Mouse (Mus musculus) ES-E14 (cell line): Measurements from ENCODE around the gene Ifit3. TPM values are rescaled to one million over a fixed set of nuclear protein-coding genes. Genes with fewer than 3 reads are reported as not detected.
"Not testable (repeated sequence)": the region's sequence is repeated elsewhere in the genome, so short reads cannot be mapped to it uniquely, and the experiment has no call there.

Experiments
- DNase-seq: peaks from one replicate; pipeline ENCODE4 v3.0.0-alpha.2; 2013; ENCODE audit warnings: low read depth, low spot score
- H3K27ac ChIP-seq: 2 replicates; pipeline ENCODE4 v1.5.1; 2012; ENCODE audit warnings: low read depth, mild to moderate bottlenecking, low read length, moderate library complexity, mixed read lengths; ENCODE audit not compliant: poor library complexity, insufficient read depth, severe bottlenecking
- H3K36me3 ChIP-seq: 2 replicates; pipeline ENCODE4 v1.6.1; 2012; ENCODE audit warnings: mild to moderate bottlenecking, low read length, moderate library complexity, mixed read lengths; ENCODE audit not compliant: control insufficient read depth, poor library complexity, insufficient read depth, severe bottlenecking
- H3K4me1 ChIP-seq, 2 experiments: fragments of 150-350 bp in 1 of 2; sonication (generic) in 1 of 2; 2 replicates each; pipeline ENCODE4 v1.6.1; 2012; ENCODE audit warnings: low read length in 2 of 2, mild to moderate bottlenecking in 1 of 2, mixed read lengths in 1 of 2; ENCODE audit not compliant: control insufficient read depth in 2 of 2, insufficient read depth in 2 of 2, poor library complexity in 1 of 2
- H3K4me3 ChIP-seq, 2 experiments: fragments of 150-350 bp in 1 of 2; sonication (generic) in 1 of 2; 2 replicates each; pipeline ENCODE4 v1.5.1; 2012; ENCODE audit warnings: low read length in 2 of 2, low read depth in 1 of 2, mild to moderate bottlenecking in 1 of 2, mixed read lengths in 1 of 2; ENCODE audit not compliant: insufficient read depth in 1 of 2, poor library complexity in 1 of 2, severe bottlenecking in 1 of 2
- H3K9ac ChIP-seq: 2 replicates; pipeline ENCODE4 v1.6.1; 2012; ENCODE audit warnings: low read depth, mild to moderate bottlenecking, low read length, mixed read lengths; ENCODE audit not compliant: poor library complexity, insufficient read depth, severe bottlenecking
- H3K9me3 ChIP-seq: fragments of 150-350 bp; sonication (generic); 2 replicates; pipeline ENCODE4 v1.6.1; 2012; ENCODE audit warnings: low read depth, mild to moderate bottlenecking, low read length; ENCODE audit not compliant: control insufficient read depth, insufficient read depth
- CHD2 ChIP-seq: IDR thresholded peaks from 2 replicates; pipeline ENCODE4 v1.6.1; 2014; ENCODE audit warnings: mild to moderate bottlenecking, low read depth, low read length, inconsistent platforms
- HCFC1 ChIP-seq: IDR thresholded peaks from 2 replicates; pipeline ENCODE4 v1.6.1; 2012; ENCODE audit warnings: low read length, inconsistent platforms, borderline replicate concordance; ENCODE audit not compliant: insufficient read depth
- MAFK ChIP-seq: IDR thresholded peaks from 2 replicates; pipeline ENCODE4 v1.6.1; 2014; ENCODE audit warnings: mild to moderate bottlenecking, low read depth, low read length, inconsistent platforms; ENCODE audit not compliant: insufficient read depth
- ZC3H11A ChIP-seq: IDR thresholded peaks from 2 replicates; pipeline ENCODE4 v1.6.1; 2012; ENCODE audit warnings: low read depth, mild to moderate bottlenecking, inconsistent platforms, low read length, borderline replicate concordance
- ZNF384 ChIP-seq: IDR thresholded peaks from 2 replicates; pipeline ENCODE4 v1.6.1; 2012; ENCODE audit warnings: low read depth, low read length, inconsistent platforms
- in situ Hi-C, 2 experiments: fragments of 600-800 bp; cut with MboI; formaldehyde crosslinking; loops; one replicate each; pipeline ENCODE4 v1.15.1; 2025; ENCODE audit warnings: low sequenced_read_pairs in 2 of 2, inconsistent platforms in 1 of 2; ENCODE audit not compliant: unreplicated experiment in 2 of 2
- total RNA-seq: library from RNA; depleted of rRNA; stranded (reverse); fragments of 300-350 nt; gene quantifications from 2 replicates; pipeline ENCODE4 v1.2.3, GENCODE M21; 2012

Ifit3 gene
- total RNA-seq, 1 experiment = 0.09 TPM

GRCm38 (mm10) chr19:34569896-34570476, 13.3 kb upstream of the Ifit3 start:
- in situ Hi-C loops = no loop called here
- Histone ChIP-seq H3K27ac (no peak overlapping the region), H3K9ac (no peak overlapping the region), H3K4me3 (no peak overlapping the region), H3K9me3 (no peaks in the 10 kb centered on the region), H3K36me3 (no peaks in the 10 kb centered on the region), H3K4me1 (no peaks in the 10 kb centered on the region)
- DNase-seq = no peak
- TF ChIP-seq HCFC1 (no peak), MAFK (no peak), ZC3H11A (no peak), ZNF384 (no peak), CHD2 (no peak)

- TF ChIP-seq MAFK (no peak), CHD2 (no peak), HCFC1 (no peak), ZC3H11A (no peak), ZNF384 (no peak)
- Histone ChIP-seq H3K9ac (no peak overlapping the region), H3K4me1 (no peaks in the 10 kb centered on the region), H3K4me3 (no peak overlapping the region), H3K27ac (no peak overlapping the region), H3K36me3 (no peaks in the 10 kb centered on the region), H3K9me3 (no peaks in the 10 kb centered on the region)
- in situ Hi-C loops = no loop called here
- no peak for DNase-seq
These were observed 12.3 kb upstream of the Ifit3 start for GRCm38 (mm10) chr19:34571080-34571479.

GRCm38 (mm10) chr19:34573650-34574049, 9.7 kb upstream of the Ifit3 start:
- Histone ChIP-seq H3K4me1 (no peaks in the 10 kb centered on the region), H3K9me3 (no peaks in the 10 kb centered on the region), H3K4me3 (no peak overlapping the region), H3K27ac (no peak overlapping the region), H3K36me3 (no peaks in the 10 kb centered on the region), H3K9ac (no peak overlapping the region)
- no peak for DNase-seq
- in situ Hi-C loops = no loop called here
- TF ChIP-seq ZNF384 (no peak), ZC3H11A (no peak), HCFC1 (no peak), MAFK (no peak), CHD2 (no peak)

GRCm38 (mm10) chr19:34577121-34577520, 6.2 kb upstream of the Ifit3 start:
- no peaks in the 10 kb centered on the region for H3K9me3 ChIP-seq
- no peaks in the 10 kb centered on the region for H3K4me1 ChIP-seq

GRCm38 (mm10) chr19:34582696-34583095, 635 bp upstream of the Ifit3 start:
- DNase-seq, H3K27ac ChIP-seq, H3K9me3 ChIP-seq, H3K4me1 ChIP-seq, H3K9ac ChIP-seq, H3K36me3 ChIP-seq, H3K4me3 ChIP-seq, in situ Hi-C loops: not testable (repeated sequence)

More at GRCm38 (mm10) chr19:34577121-34577520, 6.2 kb upstream of the Ifit3 start:
- no peak for DNase-seq
- no peak for TF ChIP-seq CHD2
- H3K36me3 ChIP-seq = no peaks in the 10 kb centered on the region
- H3K9ac ChIP-seq = no peak overlapping the region
- H3K4me3 ChIP-seq = no peak overlapping the region
- in situ Hi-C loops = no loop called here
- no peak overlapping the region for H3K27ac ChIP-seq
